Mouse (Mus musculus): ENCODE data around the gene Proz. TPM values are rescaled to one million over a fixed set of nuclear protein-coding genes. Genes with fewer than 3 reads are reported as not detected.

Proz gene
- 2.9 and 3.4 TPM in 2 replicates for polyA plus RNA-seq (2015; fragmentation: Nextera tagmentation; extraction: Ambion mirVana)

GRCm38 (mm10) chr8:13060441-13061150 lies at the start of gene Proz:
Gene Proz (plus strand): TSS chr8:13060914.
- Histone ChIP-seq H3K27me3 (replicated peaks) (no peaks in the 10 kb centered on the region), H3K36me3 (no peaks in the 10 kb centered on the region), H3K27ac (no peak within 1 kb of the TSS), H3K4me1 (no peaks in the 10 kb centered on the region), H3K9ac (no peak within 1 kb of the TSS), H3K4me3 (replicated peaks) (no peak within 1 kb of the TSS), H3K4me2 (no peak within 1 kb of the TSS), H3K9me3 (no peaks in the 10 kb centered on the region)
- ATAC-seq (ENCODE audit: insufficient read depth, low FRiP score, low read depth), result peak; percentile 45; the same call in 1 of the 2 replicates
- 70% methylated on average over 17 of the region's 17 CpGs for WGBS

- Histone ChIP-seq H3K27ac (no peak overlapping the region), H3K4me1 (no peaks in the 10 kb centered on the region), H3K9me3 (no peaks in the 10 kb centered on the region), H3K4me2 (no peak overlapping the region), H3K9ac (no peak overlapping the region), H3K36me3 (no peaks in the 10 kb centered on the region), H3K4me3 (replicated peaks) (no peak overlapping the region), H3K27me3 (replicated peaks) (no peaks in the 10 kb centered on the region)
- no peak for ATAC-seq (ENCODE audit: insufficient read depth, low FRiP score, low read depth)
- 50% methylated on average over 4 of the region's 4 CpGs for WGBS
Observed at GRCm38 (mm10) chr8:13019560-13019959, 41.2 kb upstream of the Proz start.

GRCm38 (mm10) chr8:13021830-13022229 lies 38.9 kb upstream of the Proz start:
- H3K4me2 ChIP-seq, result no peak overlapping the region
- no peaks in the 10 kb centered on the region for H3K27me3 ChIP-seq (replicated peaks)
- H3K4me3 ChIP-seq (replicated peaks), result no peak overlapping the region
- H3K9me3 ChIP-seq, result no peaks in the 10 kb centered on the region
- H3K36me3 ChIP-seq, result no peaks in the 10 kb centered on the region
- no peak overlapping the region for H3K9ac ChIP-seq
- WGBS, result 91% methylated on average over 8 of the region's 8 CpGs
- ATAC-seq (ENCODE audit: insufficient read depth, low FRiP score, low read depth), result no peak
- no peak overlapping the region for H3K27ac ChIP-seq
- no peaks in the 10 kb centered on the region for H3K4me1 ChIP-seq

- ATAC-seq (ENCODE audit: insufficient read depth, low FRiP score, low read depth), result no peak; the same call in 1 of the 2 replicates
- Histone ChIP-seq H3K27me3 (replicated peaks) (no peaks in the 10 kb centered on the region), H3K4me3 (replicated peaks) (no peak within 1 kb of the TSS), H3K9me3 (no peaks in the 10 kb centered on the region), H3K4me2 (no peak within 1 kb of the TSS), H3K9ac (no peak within 1 kb of the TSS), H3K4me1 (0 out of 2 replicates have a peak, but pooled peaks cover 2% of the 10 kb centered on the region), H3K27ac (no peak within 1 kb of the TSS), H3K36me3 (no peaks in the 10 kb centered on the region)
- WGBS, result 60% methylated on average over 10 of the region's 10 CpGs
Observed at GRCm38 (mm10) chr8:13025487-13026224, 35.1 kb upstream of the Proz start, which contains the start of gene F7. Gene F7 (plus strand): TSS chr8:13026034.

GRCm38 (mm10) chr8:13027615-13028014 lies 33.1 kb upstream of the Proz start:
- ATAC-seq (ENCODE audit: insufficient read depth, low FRiP score, low read depth), result no peak
- H3K9ac ChIP-seq, result no peak overlapping the region
- H3K9me3 ChIP-seq, result no peaks in the 10 kb centered on the region
- H3K36me3 ChIP-seq, result no peaks in the 10 kb centered on the region
- H3K4me1 ChIP-seq, result 0 out of 2 replicates have a peak, but pooled peaks cover 2% of the 10 kb centered on the region
- no peak overlapping the region for H3K27ac ChIP-seq
- H3K4me2 ChIP-seq, result no peak overlapping the region
- H3K4me3 ChIP-seq (replicated peaks), result no peak overlapping the region
- no peaks in the 10 kb centered on the region for H3K27me3 ChIP-seq (replicated peaks)
- 79% methylated on average over 5 of the region's 5 CpGs for WGBS

- 0 out of 2 replicates have a peak, but pooled peaks cover 2% of the 10 kb centered on the region for H3K4me1 ChIP-seq
- H3K4me2 ChIP-seq, result no peak overlapping the region
- H3K9ac ChIP-seq, result no peak overlapping the region
- H3K36me3 ChIP-seq, result no peaks in the 10 kb centered on the region
- no peaks in the 10 kb centered on the region for H3K27me3 ChIP-seq (replicated peaks)
- 73% methylated on average over 5 of the region's 5 CpGs for WGBS
- H3K27ac ChIP-seq, result no peak overlapping the region
- H3K4me3 ChIP-seq (replicated peaks), result no peak overlapping the region
- no peaks in the 10 kb centered on the region for H3K9me3 ChIP-seq
- ATAC-seq (ENCODE audit: insufficient read depth, low FRiP score, low read depth), result no peak
Observed at GRCm38 (mm10) chr8:13028482-13028881, 32.2 kb upstream of the Proz start.

- no peak overlapping the region for H3K4me3 ChIP-seq (replicated peaks)
- no peaks in the 10 kb centered on the region for H3K27me3 ChIP-seq (replicated peaks)
- no peaks in the 10 kb centered on the region; the same call in 1 of the 2 replicates for H3K4me1 ChIP-seq
- no peak overlapping the region for H3K9ac ChIP-seq
- ATAC-seq (ENCODE audit: insufficient read depth, low FRiP score, low read depth), result no peak
- H3K9me3 ChIP-seq, result no peaks in the 10 kb centered on the region
- H3K27ac ChIP-seq, result no peak overlapping the region
- no peaks in the 10 kb centered on the region for H3K36me3 ChIP-seq
- H3K4me2 ChIP-seq, result no peak overlapping the region
- 88% methylated on average over 10 of the region's 10 CpGs for WGBS
Observed at GRCm38 (mm10) chr8:13036346-13036812, 24.3 kb upstream of the Proz start.

- Histone ChIP-seq H3K4me2 (no peak within 1 kb of the TSS), H3K36me3 (no peaks in the 10 kb centered on the region), H3K27me3 (replicated peaks) (no peaks in the 10 kb centered on the region), H3K9ac (no peak within 1 kb of the TSS), H3K9me3 (no peaks in the 10 kb centered on the region), H3K27ac (no peak within 1 kb of the TSS), H3K4me3 (replicated peaks) (no peak within 1 kb of the TSS), H3K4me1 (no peaks in the 10 kb centered on the region; the same call in 1 of the 2 replicates)
- no peak for ATAC-seq (ENCODE audit: insufficient read depth, low FRiP score, low read depth)
- WGBS, result 64% methylated on average over 7 of the region's 7 CpGs
Observed at GRCm38 (mm10) chr8:13037015-13037414, 23.7 kb upstream of the Proz start, which contains the start of gene F10. Gene F10 (plus strand): TSS chr8:13037308.

- no peaks in the 10 kb centered on the region for H3K36me3 ChIP-seq
- no peak overlapping the region for H3K4me2 ChIP-seq
- 46% methylated on average over 5 of the region's 5 CpGs for WGBS
- ATAC-seq (ENCODE audit: insufficient read depth, low FRiP score, low read depth), result peak; percentile 73; the same call in 1 of the 2 replicates
- no peak overlapping the region for H3K9ac ChIP-seq
- no peaks in the 10 kb centered on the region for H3K9me3 ChIP-seq
- no peak overlapping the region for H3K27ac ChIP-seq
- no peaks in the 10 kb centered on the region for H3K27me3 ChIP-seq (replicated peaks)
- no peak overlapping the region for H3K4me3 ChIP-seq (replicated peaks)
- H3K4me1 ChIP-seq, result no peaks in the 10 kb centered on the region; the same call in 1 of the 2 replicates
Observed at GRCm38 (mm10) chr8:13037569-13037968, 23.1 kb upstream of the Proz start.

- no peak overlapping the region for H3K4me2 ChIP-seq
- no peaks in the 10 kb centered on the region for H3K36me3 ChIP-seq
- H3K4me1 ChIP-seq, result no peaks in the 10 kb centered on the region; the same call in 1 of the 2 replicates
- no peak overlapping the region for H3K9ac ChIP-seq
- H3K4me3 ChIP-seq (replicated peaks), result no peak overlapping the region
- no peak overlapping the region for H3K27ac ChIP-seq
- no peak for ATAC-seq (ENCODE audit: insufficient read depth, low FRiP score, low read depth)
- H3K27me3 ChIP-seq (replicated peaks), result no peaks in the 10 kb centered on the region
- no peaks in the 10 kb centered on the region for H3K9me3 ChIP-seq
- WGBS, result 76% methylated on average over 6 of the region's 6 CpGs
Observed at GRCm38 (mm10) chr8:13039054-13039453, 21.7 kb upstream of the Proz start.

- no peak overlapping the region for H3K4me3 ChIP-seq (replicated peaks)
- no peaks in the 10 kb centered on the region for H3K27me3 ChIP-seq (replicated peaks)
- H3K9ac ChIP-seq, result no peak overlapping the region
- no peak overlapping the region for H3K27ac ChIP-seq
- no peaks in the 10 kb centered on the region; the same call in 1 of the 2 replicates for H3K4me1 ChIP-seq
- no peak overlapping the region for H3K4me2 ChIP-seq
- WGBS, result 68% methylated on average over 4 of the region's 4 CpGs
- H3K36me3 ChIP-seq, result no peaks in the 10 kb centered on the region
- H3K9me3 ChIP-seq, result no peaks in the 10 kb centered on the region
- no peak for ATAC-seq (ENCODE audit: insufficient read depth, low FRiP score, low read depth)
Observed at GRCm38 (mm10) chr8:13041459-13041858, 19.3 kb upstream of the Proz start.

GRCm38 (mm10) chr8:13047652-13048051 lies 13.1 kb upstream of the Proz start:
- no peak overlapping the region for H3K4me3 ChIP-seq (replicated peaks)
- WGBS, result 62% methylated on average over 5 of the region's 5 CpGs
- no peaks in the 10 kb centered on the region for H3K36me3 ChIP-seq
- H3K9me3 ChIP-seq, result no peaks in the 10 kb centered on the region
- no peak overlapping the region for H3K4me2 ChIP-seq
- H3K9ac ChIP-seq, result no peak overlapping the region
- H3K4me1 ChIP-seq, result no peaks in the 10 kb centered on the region
- H3K27ac ChIP-seq, result no peak overlapping the region
- H3K27me3 ChIP-seq (replicated peaks), result no peaks in the 10 kb centered on the region
- no peak for ATAC-seq (ENCODE audit: insufficient read depth, low FRiP score, low read depth)
